Mouse (Mus musculus) large intestine, adult 2 months (tissue): ENCODE results near the gene Gm1043. TPM values are rescaled to one million over a fixed set of nuclear protein-coding genes. Genes with fewer than 3 reads are reported as not detected.

Source experiments
- DNase-seq: peaks from one replicate; pipeline ENCODE4 v3.0.0-alpha.2; 2012; ENCODE audit warnings: low read depth, low spot score
- WGBS: fragments of 180-500 bp; shearing (Covaris S2); methylation state at CpG from one replicate; pipeline ENCODE4 v1.1.7; 2018; 5-methylcytosine and 5-hydroxymethylcytosine counted together
- polyA plus RNA-seq: library from polyadenylated mRNA; depleted of rRNA; stranded (reverse); fragments of >200 nt; gene quantifications from 2 replicates; pipeline ENCODE4 v1.2.3, GENCODE M21; 2012

Gm1043 gene
- polyA plus RNA-seq, 1 experiment: 0.60 TPM

DNA sequence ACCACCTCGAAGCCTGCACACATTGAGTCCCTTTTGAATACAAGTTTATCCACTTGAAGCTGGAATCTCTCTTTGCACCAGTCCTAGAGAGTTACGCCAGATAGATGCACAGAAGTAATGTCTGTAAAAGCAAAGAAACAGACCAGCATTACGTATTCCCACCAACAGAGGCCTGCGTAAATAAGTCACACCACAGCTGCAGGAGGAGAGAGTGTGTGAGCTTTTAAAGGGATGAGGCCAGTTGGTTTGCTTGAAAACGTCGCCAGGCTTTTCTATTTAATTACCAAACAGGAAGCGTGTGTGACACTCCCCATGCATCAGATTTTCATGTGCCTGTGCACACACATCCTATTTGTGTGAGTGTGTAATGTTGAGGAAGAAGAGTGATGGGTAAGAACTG, 99.4 kb downstream of the Gm1043 start:
- DNase-seq: no peak
- 40% methylated on average over 7 of the region's 7 CpGs for WGBS

DNA sequence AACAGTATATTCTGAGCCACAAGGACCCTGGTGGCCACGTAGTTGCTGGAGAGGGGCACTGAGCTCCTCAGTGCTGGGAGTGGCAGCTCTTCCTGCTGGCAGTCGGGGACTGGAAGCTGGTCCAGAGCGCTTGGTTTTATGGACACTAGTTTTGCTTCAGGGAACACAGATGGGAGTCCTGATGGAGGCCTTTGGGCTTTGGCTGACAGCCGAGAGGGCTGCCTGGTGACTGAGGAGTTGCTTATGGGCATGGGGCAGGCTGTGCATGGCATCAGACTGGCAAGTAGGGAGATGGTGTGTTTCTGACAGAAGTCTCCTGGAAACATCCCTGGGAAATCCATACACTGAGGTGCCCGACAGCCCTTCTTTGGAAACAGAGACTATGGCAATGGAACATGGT, 105.2 kb downstream of the Gm1043 start:
- DNase-seq: no peak
- WGBS: 71% methylated on average over 5 of the region's 5 CpGs

DNA sequence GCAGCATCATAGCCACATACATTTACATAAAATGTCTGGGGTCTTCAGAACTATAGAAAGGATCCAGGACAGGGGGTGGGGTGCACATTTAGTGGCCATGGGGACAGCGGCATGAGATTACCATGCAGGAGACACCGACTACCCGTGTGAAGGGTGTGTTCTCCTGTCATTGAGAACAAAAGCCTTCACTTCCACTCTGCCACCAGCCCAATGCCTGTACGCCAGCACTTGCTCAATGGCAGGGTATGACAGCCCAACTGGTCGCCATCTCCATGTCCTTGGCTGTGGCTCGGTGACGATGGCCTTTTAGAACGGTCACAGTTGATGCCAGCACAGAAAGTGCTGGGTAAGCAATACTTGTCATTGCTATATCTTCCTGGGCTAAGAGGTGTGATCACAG, 111.0 kb downstream of the Gm1043 start:
- no peak for DNase-seq
- WGBS: 76% methylated on average over 8 of the region's 8 CpGs

DNA sequence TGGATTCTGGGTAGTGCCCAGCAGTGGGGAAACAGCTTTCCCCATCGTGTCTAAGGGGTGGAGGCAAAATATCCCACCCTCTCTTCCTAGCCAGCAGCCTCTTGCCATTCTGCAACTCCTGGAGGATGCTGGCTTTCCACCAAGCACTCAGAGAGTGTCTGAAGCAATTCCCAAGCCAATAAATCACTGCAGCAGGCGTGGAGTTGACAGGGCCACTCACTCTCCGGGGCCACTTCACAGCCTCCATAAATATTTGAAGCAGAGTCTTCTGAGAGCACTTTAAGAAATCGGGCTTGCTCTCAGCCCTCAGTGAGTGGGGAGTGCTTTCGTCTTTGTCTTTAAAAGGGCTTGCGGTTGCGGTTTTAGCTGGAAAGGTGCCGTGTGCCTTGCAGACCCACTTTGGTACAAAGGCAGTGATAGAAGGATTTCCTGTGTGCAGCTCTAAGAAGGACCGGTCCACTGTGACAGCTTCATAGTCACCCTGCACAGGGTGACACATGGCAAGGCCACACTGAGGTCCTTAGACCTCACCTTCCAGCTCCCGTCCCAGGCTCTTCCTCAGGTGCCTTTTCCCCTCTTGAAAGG, 111.6 kb downstream of the Gm1043 start:
- no peak for DNase-seq
- 23% methylated on average over 10 of the region's 10 CpGs for WGBS

DNA sequence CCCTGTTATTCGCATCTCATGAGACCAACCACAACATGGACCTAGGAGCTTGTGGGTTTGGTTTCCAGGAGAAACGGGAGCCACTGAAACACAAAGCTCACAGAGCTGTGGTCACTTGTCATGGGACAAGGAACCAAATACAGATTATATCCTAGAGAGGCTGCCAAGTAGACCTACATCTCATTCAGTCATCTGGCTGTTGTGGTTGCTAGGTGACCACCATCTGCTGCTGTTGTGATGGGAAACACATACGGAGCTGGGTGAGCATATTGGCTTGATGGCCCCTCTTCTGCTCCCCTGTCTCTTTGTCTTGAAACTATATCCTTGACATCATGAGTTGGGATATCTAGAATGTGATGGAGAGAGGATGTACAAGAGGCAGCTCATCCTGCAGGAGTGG, 112.3 kb downstream of the Gm1043 start:
- no peak for DNase-seq
- 69% methylated on average over 3 of the region's 3 CpGs for WGBS

DNA sequence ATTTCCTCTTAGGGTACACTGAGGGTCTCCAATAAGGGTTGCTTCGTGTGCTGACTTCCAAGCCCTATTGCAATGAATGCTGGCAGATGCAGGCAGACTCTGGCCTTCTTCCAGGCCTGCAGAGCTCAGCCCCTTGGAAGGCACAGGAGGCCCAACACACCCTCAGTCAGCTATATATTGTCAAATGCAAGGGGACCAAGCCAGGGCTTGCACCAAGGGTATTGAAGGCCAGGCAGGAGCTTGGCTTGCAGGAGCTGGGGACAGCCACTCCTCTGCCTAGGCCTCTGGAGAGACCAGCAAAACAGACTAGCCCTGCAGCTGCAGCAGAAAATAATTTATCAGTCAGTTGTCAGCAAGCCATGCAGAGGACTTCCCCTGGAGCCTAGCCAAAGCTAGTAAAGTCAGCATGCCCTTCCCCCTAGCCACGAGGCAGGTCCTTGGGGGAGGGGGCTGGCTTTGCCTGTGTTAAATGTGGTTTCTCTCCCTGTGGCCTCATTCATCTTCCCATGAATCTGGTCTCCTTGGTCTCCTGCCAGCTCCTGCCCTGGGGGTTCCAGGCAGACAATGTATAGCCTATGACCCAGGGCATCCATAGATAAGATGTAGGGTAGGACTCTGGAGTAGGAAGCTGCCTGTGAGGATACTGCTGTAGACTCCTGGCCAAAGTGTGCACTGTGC, 113.0 kb downstream of the Gm1043 start:
- WGBS: 24% methylated on average over 2 of the region's 2 CpGs

DNA sequence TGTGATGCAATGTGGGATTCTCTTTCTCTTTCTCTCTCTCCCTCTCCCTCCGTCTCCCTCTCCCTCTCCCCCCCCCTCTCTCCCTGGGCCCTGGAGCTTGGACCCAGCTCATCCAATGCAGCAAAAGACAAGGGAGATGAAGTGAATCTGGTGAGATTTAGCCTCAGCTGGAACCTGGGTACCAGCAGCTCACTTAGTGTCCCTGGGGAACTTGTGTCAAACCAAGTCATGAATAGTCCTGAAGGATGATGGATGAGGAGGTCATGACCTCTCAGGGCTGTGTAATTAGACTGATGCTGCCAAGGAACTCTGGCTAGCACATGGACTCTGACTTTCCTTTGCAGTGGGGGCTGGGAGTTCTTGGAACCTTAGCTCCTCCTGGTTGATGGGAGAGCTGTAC, 117.1 kb downstream of the Gm1043 start:
- DNase-seq: no peak
- 50% methylated on average over 1 of the region's 1 CpGs for WGBS

More for the DNA sequence above, 113.0 kb downstream of the Gm1043 start:
- no peak for DNase-seq

DNA sequence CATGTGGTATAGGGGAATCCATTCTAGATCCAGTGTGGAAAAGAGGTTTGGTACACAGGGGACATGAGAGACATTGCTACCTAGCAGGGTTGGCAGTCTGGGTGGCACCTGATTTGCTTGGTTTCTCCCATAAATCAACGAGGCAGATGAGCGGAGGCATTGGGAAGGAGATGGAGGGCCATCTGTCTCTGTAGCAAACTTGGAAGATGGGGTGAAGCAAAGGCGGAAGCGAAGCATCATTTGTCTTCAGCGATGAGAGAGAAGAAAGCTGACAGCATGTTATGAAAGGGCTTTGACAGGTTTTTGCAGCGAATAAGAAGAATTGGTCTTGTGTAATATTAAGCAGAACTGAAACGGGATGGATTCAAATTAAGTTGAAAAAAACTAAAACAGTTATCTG, 119.7 kb downstream of the Gm1043 start:
- no peak for DNase-seq
- 86% methylated on average over 7 of the region's 7 CpGs for WGBS

DNA sequence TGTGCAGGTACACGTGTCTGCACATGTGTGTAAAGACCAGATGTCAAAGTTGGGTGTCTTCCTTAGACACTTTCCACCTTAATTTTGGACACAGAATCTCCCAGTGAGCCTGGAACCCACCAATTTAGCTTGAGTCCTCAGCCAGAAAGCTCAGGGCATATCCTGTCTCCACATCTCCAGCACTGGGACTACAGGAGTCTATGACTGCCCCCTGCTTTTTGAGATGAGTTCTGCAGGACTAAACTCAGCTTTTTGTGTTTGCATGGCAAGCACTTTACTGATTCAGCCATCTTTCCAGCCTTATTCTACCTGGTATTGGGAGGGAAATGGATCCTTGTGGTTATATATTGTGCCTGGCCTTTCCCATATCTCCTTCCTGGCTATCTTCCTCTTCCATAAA, 120.2 kb downstream of the Gm1043 start:
- 74% methylated on average over 1 of the region's 1 CpGs for WGBS
- DNase-seq: no peak

DNA sequence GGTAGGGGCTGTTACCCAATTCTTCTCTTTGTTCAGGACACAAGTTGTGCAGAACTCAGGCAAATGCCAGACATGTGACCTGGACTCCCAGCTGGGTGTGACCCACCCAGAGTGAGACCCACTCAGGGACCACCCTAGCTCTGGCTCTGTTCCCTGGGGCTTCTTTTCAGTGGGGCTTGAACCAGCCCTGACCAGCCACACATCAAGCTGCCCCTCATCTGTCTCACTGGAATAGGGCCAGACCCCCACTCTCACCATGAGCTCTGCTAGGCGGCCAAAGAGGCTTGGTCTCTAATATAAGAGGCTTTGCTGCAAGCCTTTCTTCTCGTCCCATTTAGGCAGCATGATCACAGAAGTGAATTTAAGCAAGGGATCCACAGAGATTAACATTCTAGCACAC, 121.2 kb downstream of the Gm1043 start:
- WGBS: 66% methylated on average over 2 of the region's 2 CpGs
- DNase-seq: no peak

DNA sequence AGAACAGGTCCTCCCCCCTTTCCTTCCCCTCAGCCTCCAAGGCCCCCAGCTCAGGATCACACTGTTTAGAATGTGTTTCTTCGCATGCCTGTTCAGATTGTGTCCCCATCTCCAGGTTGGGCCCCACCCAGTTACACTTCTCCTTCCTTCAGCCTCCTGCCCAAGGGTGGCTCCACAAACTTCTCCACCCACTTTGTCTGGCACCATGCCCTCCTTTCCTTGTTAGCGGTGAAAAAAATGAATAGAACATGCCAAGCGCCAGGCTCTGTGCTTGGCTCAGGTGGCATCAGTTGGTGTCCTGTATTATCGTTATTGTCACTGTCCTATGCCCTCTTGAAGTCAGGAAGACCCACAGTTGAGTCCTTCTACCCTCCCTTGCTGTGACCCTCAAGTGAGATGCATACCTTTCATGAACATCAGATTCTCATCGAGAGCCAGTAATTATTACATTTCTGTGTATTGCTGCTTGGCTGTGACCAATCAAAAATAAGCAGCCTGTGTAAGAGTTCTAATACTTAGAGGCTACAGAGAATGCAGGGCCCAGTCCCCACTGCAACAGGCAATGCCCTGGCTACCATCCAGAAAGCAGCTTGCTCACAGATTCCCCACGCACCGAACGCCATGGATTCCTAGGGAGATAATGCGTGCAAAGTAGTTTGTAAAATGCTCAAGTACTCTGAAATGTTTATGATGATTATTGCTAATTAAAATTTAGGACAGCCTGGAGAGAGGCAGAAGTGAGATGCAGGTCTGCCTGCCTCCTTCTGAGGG, 128.0 kb downstream of the Gm1043 start:
- 75% methylated on average over 9 of the region's 9 CpGs for WGBS

DNA sequence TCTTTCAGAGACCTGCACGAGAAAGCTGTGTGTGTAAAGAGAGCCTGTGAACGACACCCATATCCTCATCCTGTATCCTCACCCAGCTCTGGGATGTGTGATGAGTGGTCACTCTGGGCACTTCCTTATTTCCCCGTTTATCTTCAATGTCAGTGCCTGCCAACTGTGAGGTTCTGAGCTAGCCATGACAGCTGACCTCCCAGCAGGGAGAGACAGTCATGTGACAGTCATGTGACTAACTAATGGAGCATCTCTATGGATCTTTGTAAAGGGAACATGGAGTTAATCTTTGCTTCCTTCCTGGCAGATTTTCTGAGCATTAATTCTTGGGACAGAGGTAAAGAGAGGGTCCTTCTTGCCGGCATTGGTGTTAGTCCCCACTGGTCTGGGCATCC, 128.5 kb downstream of the Gm1043 start:
- WGBS: 63% methylated on average over 4 of the region's 4 CpGs
- no peak for DNase-seq

More for the DNA sequence above, 128.0 kb downstream of the Gm1043 start:
- no peak for DNase-seq

DNA sequence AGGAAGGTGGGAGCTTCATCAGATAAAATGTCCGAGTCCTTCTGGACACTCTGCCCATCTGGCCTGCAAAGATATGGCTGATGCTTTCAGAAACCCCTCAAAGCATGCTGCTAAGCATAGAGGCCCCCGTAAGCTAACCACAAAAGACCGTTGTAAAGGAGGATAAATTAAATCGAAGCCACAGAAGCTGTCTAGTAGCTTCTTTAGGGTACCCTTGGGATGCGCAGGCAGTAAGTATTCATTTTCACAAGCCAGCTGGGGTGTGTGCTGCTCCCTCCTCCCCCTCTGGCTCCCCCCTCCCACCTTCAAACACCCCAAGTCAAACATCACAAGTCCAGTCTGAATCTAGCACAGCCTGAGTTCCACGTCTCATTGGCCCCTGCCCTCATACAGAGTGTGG, 129.4 kb downstream of the Gm1043 start:
- whole genome bisulfite sequencing: 83% methylated on average over 6 of the region's 6 CpGs
- DNase-seq: no peak

DNA sequence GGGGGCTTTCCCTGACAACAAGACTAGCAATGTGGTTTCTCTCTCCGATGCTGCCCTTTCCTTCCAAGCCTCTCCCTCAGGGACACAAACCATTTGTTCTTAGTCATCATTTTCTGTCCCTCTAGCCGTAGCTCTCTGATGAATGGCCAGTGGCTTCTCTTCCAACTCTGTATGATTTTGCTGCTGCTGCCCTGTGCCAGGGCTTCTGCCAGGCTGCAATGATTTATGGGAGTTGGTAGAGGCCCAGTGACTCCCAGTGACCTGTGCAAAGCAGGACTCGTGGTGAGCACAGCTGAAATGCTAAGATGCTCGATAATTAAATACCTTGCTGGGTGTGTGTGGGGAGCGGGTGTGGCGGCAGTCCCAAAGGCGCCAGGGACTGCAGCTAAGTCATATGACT, 130.1 kb downstream of the Gm1043 start:
- 84% methylated on average over 7 of the region's 7 CpGs for WGBS
- no peak for DNase-seq

DNA sequence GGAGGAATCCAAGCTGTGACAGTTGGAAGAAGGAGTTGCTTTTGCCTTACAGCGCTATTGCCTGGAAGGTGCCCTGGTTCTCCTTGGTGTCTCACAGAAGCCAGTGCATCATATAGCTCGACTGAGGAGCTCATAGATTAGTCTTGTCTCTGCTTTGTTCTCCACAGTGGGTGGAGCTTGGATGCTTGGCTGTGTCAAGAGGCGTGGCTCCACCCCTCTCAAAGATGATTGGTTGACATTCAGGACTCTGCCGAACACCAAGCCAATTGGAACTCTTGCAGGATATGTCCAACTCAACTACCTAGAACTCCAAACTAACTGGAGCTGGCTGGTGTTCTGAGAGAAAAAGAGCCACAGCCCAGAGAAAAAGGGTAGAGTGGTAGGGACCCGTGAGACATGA, 134.4 kb downstream of the Gm1043 start:
- WGBS: 38% methylated on average over 5 of the region's 5 CpGs
- no peak for DNase-seq

DNA sequence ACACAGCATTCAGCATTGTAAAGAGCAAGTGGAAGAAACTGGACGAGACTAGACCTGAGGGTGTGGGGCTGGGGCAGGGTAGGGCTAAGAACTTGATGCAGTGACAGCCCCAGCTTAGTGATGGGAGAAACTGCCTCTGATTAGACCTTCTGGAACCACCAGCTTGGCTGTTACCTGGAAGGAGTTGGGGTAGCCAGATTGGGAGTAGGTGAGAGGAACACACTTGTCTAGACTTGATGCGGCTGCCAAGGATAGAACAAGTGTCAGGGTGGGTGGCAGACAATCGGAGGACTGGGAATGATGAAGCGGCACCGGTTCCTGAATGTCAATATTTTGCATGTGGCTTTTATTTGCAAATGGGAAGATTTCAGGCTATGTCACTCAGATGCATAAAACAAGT, 135.4 kb downstream of the Gm1043 start:
- WGBS: 79% methylated on average over 5 of the region's 5 CpGs
- DNase-seq: no peak

DNA sequence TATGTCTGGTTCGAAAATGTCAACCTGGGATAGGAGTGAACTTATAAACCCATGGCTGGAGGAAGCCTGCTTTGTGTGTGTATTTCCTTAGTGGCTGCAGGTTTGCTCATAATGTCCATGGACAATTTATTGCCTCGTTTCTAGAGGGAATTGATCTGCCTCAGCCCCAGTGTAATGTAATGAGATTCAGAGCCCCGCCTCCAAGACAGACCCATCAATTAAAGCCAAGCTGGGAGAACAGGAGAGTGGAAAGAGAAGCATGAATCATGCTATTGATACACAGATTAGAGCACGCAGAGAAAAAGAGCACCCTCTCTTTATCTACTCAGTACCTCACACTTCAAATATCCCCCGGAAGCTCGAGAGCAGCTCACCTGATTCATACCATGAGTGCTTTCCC, 136.4 kb downstream of the Gm1043 start:
- 51% methylated on average over 6 of the region's 6 CpGs for WGBS
- DNase-seq: no peak

DNA sequence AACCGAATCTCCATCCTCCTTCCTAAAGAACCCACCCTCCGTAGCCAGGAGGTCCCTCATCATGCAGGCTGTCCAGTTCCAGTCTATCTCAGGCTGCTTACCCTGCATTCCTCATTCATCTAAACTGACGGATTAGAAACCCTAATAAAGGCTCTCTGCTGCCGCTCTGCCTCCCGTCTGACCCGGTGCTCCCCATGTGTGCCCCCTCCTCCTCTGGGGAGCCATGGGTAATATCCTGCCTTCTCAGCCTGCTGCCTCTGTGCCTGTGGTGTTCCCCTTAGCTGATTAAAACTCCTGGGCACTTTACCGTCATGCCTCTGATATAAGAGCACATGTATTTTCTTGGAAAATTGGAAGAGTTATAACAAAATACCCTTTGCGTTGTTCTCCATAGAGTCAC, 137.1 kb downstream of the Gm1043 start:
- WGBS: 66% methylated on average over 8 of the region's 8 CpGs
- DNase-seq: no peak

DNA sequence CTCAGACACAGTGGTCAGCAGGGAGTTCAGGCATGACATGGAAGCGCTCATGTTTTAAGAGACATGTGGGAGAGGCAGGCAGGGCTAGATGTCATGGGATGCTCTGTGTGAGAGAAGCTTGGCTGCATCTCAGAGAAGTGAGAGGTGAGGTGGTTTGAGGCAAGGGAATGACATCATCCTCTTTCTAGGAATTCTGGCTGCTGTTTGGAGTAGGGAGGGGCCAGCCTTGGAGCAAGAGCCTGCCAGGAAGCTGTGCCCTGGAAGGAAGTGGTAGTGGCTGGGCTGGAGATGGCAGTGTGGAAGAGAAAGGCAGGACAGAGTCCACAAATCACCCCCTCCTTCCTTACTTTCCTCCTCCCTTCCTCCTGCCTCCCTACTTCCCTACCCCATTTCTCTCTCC, 140.5 kb downstream of the Gm1043 start:
- 97% methylated on average over 1 of the region's 1 CpGs for WGBS
- no peak for DNase-seq

DNA sequence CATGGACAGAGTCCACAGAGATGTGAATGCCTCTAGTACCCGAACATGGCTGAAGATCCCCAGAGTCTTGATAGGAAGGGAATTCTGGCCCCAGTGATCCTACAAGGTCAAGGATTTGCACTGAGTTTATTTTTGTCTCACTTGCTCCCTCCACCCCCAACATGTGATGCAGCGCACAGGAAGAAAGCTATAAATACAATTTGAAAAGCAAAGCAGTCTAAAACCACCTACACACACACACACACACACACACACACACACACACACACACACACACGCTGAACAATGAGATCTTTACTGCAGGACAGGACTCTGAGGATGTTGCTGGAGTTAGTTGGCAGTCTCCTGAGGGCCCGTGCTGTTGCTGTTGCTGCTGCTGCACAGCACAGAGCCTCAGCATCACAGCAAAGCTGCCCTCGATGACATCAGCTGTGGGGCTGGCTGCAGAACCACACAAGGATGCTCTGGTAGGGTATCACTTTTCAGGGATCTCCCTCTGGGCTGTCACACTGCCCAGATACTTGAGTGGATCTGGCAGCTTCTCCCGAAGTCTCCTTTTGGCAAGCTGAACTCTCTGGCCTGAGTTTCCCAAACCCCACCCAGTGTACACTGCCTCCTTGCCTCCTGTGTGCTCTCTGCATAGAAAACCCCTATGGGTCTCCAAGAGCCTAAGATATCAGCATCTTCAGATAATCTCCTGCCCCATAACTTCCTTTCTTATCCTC, 142.9 kb downstream of the Gm1043 start:
- no peak for DNase-seq
- 49% methylated on average over 6 of the region's 6 CpGs for WGBS
